Mouse (Mus musculus): Measurements from ENCODE around the gene Glcci1.

DNA sequence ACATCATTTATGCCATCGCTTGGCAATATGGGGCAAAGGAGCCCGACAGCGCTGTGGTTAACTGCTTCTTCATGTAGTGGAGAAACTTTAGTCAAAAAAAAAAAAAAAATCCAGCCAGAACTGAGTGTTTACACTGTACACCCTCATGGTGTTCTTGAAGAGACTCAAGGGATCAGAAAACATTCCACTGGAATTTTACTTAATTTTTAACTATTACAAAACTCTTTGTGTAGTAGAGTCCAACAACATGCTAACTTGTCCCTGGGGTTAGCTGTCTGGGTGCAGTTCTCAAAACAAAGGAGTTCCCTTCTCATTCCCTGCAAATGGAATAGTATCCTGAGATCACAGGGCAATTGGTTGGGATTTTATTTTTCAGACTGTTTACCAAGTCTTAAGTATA, 39.5 kb upstream of the Glcci1 start:
- no peak for TF ChIP-seq CTCF (IDR thresholded peaks at IDR 0.05; ENCODE audit: low read depth)
- TF ChIP-seq EP300 (IDR thresholded peaks at IDR 0.05; ENCODE audit: low read depth): no peak
